Mouse (Mus musculus) MEL (cell line): Measurements from ENCODE around the gene Prr12.

ENCODE experiments used
- CTCF ChIP-seq, 3 experiments: IDR thresholded peaks in 2 of 3; conservative IDR thresholded peaks in 1 of 3; 2 replicates each; pipeline ENCODE4 v1.5.1; 2011 to 2012; ENCODE audit warnings: low read length in 3 of 3, low read depth in 2 of 3, mild to moderate bottlenecking in 2 of 3, improper control_type of control experiment in 1 of 3, inconsistent platforms in 1 of 3, mixed read lengths in 1 of 3, moderate library complexity in 1 of 3; ENCODE audit not compliant: control insufficient read depth in 1 of 3, insufficient read depth in 1 of 3, poor library complexity in 1 of 3, severe bottlenecking in 1 of 3
- E2F4 ChIP-seq: IDR thresholded peaks from 2 replicates; pipeline ENCODE4 v1.6.1; 2011; ENCODE audit warnings: low read depth, low read length, improper control_type of control experiment, borderline replicate concordance
- ETS1 ChIP-seq: IDR thresholded peaks from 2 replicates; pipeline ENCODE4 v1.6.1; 2012; ENCODE audit warnings: low read depth, mild to moderate bottlenecking, inconsistent platforms, low read length, improper control_type of control experiment, moderate library complexity
- POLR2A ChIP-seq, 2 experiments: IDR thresholded peaks; 2 replicates each; pipeline ENCODE4 v1.6.1; 2011 to 2012; ENCODE audit warnings: low read length in 2 of 2, mild to moderate bottlenecking in 2 of 2, control low read depth in 1 of 2, improper control_type of control experiment in 1 of 2, low read depth in 1 of 2, moderate library complexity in 1 of 2; ENCODE audit not compliant: control insufficient read depth in 1 of 2, insufficient read depth in 1 of 2, poor library complexity in 1 of 2
- SIN3A ChIP-seq: IDR thresholded peaks from 2 replicates; pipeline ENCODE4 v1.6.1; 2012; ENCODE audit warnings: low read length, improper control_type of control experiment, inconsistent platforms
- SMC3 ChIP-seq: IDR thresholded peaks from 2 replicates; pipeline ENCODE4 v1.6.1; 2011; ENCODE audit warnings: low read depth, low read length, improper control_type of control experiment
- TAL1 ChIP-seq: IDR thresholded peaks from 2 replicates; pipeline ENCODE4 v1.6.1; 2012; ENCODE audit warnings: mild to moderate bottlenecking, inconsistent platforms, low read length, moderate library complexity, mixed read lengths

DNA sequence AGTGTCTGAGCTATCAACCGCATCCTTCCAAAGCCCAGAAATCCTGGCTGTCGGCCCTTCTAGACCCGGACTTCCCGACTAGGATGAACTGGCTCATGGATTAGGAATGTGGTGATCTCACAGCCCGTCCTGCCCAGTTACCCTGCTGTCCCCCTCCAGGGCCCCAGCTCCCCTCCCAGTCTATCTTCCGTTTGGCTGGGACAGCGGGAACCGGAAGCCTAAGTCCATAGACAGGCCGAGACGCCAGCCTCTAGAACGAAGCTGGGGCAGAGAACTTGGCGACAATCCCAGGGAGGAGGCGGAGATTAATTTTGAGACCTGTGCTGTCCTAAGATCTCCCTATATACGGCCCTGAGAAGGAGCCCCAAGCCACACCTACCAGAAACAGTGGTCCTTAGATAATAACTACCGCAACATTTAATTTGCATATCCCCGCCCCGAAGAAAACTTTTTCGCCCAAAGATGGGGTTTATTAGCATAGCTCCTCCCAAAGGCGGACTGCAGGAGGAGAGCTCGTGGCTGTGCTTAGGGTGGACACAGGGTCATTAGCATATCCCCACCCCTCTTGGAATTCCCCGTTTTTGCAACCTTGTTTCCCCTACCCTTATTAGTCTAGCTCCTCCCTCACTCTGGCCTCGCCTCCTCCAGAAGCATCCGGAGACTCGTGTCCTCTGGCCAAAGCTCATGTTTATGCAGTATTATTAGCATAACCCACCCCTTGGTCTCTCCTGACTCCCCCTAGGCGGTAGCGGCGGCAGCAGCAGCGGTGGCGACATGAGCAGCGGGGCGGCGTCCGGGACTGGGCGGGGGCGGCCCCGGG lies 35.2 kb downstream of the Prr12 start, which contains the start of gene Rras:
- TF ChIP-seq CTCF (IDR thresholded peaks at IDR 0.05 in 2 of 3, conservative IDR thresholded peaks at IDR 0.05 in 1 of 3; ENCODE audit: control insufficient read depth in 1 of 3, insufficient read depth in 1 of 3, low read depth in 2 of 3, low read length in 3 of 3, poor library complexity in 1 of 3, severe bottlenecking in 1 of 3) (peak in 1 of 3 experiments; percentile 17; a peak in 1 of 6 replicates), ETS1 (no peak; the same call in 1 of the 2 replicates), POLR2A (IDR thresholded peaks at IDR 0.05; ENCODE audit: control insufficient read depth in 1 of 2, insufficient read depth in 1 of 2, low read depth in 1 of 2, low read length in 2 of 2, poor library complexity in 1 of 2) (peak; percentile 57 to 74; a peak in 3 of 4 replicates), SIN3A (peak; percentile 81), E2F4 (no peak), SMC3 (no peak), TAL1 (no peak)
